Mouse (Mus musculus): Measurements from ENCODE around the gene Trappc3. TPM values are rescaled to one million over a fixed set of nuclear protein-coding genes. Genes with fewer than 3 reads are reported as not detected.

Gene Trappc3
- polyA plus RNA-seq, 1 experiment, result 2.0 TPM

DNA sequence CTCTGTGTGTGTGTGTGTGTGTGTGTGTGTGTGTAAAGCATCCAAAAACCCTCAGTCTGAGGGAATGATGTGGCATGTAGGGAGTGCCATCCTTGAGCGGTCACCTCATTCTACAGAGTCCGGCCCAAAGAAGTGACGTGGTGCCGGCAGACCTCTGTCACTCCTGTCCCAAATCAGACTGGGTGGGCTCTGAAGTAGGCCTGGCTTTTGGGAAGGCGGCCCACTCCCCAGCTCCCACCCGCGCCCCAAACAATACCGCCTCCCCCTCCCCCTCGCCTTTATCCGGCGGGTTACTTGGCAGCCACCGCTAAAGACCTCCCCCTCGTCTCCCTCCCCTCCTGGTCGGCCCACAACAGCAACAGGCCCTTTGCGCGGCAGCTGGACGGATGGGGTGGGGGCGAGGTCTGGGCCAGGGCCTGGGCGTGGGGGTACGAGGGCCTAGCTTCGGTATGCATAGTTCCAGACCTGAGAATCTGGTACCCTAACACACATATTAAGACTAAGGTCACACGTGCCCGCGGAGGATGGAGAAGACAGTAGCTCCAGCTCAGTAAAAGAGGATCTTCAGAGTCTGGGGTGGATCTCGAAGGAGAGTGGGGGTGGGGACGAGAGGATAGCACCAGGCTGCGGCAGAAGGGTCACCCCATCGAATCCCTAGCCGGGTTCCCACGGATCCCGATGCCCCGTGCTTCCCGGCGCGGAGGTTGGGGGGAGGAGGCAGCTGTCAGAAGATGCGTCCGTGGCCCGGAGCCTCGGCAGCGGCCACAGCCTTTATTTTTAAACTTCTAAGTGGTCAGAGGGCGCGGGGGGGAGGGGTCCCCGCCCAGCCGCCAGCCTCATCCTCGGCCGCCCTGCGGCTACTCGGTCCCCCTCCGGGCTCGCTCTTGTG lies 6.8 kb upstream of the Trappc3 start:
- H3K4me3 ChIP-seq (replicated peaks), result peak overlapping the region; percentile 79
- peaks cover 68% of the 10 kb centered on the region for H3K4me1 ChIP-seq (ENCODE audit: control insufficient read depth)
- no peaks in the 10 kb centered on the region; the same call in 1 of the 2 replicates for H3K36me3 ChIP-seq (ENCODE audit: control insufficient read depth)
- peaks cover 64% of the 10 kb centered on the region for H3K27me3 ChIP-seq (ENCODE audit: control insufficient read depth)
- H3K9me3 ChIP-seq (ENCODE audit: control insufficient read depth, low read length), result no peaks in the 10 kb centered on the region
- TF ChIP-seq TAL1 (IDR thresholded peaks at IDR 0.05; ENCODE audit: low read length), result no peak
- no peak for TF ChIP-seq GATA1 (IDR thresholded peaks at IDR 0.05; ENCODE audit: low read length)

DNA sequence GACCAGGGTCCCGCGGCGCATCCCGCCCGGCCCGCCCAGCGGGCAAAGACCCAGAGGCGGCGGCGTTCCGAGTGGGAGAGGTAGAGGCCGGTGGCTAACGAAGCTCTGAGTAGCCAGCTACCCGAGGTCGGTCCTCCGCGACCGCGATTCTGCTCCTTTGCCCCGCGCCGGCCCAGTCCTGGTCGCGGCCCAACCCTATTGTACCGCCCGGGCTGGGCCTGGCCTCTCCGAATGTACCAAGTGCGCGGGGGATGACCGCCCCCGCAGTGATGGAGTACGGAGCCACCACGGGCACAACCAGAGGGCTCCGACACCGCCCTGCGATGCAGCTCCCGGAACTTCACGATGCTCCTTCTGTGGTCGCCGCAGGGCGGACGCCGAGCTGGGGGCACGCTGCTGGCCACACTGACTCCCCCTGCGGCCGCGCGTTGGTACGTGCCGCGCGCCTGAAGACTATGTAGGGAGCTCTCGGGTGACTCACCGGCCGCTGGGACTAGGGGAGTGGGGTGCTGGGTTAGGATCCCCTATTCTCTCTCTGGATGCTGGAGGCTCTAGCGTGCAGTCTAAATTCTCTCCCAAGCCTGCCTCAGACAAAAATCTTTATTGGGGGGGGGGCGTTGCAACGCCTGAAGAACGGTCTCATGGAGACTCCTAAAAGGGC lies 5.9 kb upstream of the Trappc3 start, which contains the start of gene Map7d1:
Gene Map7d1 (minus strand): TSS at position 213 of the 661 bp plus-strand sequence.
- Histone ChIP-seq H3K36me3 (ENCODE audit: control insufficient read depth) (no peaks in the 10 kb centered on the region), H3K4me1 (ENCODE audit: control insufficient read depth) (peaks cover 75% of the 10 kb centered on the region), H3K9me3 (ENCODE audit: control insufficient read depth, low read length) (no peaks in the 10 kb centered on the region), H3K4me3 (replicated peaks) (peak within 1 kb of the TSS; percentile 79), H3K27me3 (ENCODE audit: control insufficient read depth) (peaks cover 66% of the 10 kb centered on the region)
- no peak for TF ChIP-seq GATA1 (IDR thresholded peaks at IDR 0.05; ENCODE audit: low read length)
- no peak for TF ChIP-seq TAL1 (IDR thresholded peaks at IDR 0.05; ENCODE audit: low read length)

GRCm38 (mm10) chr4:126256967-126257881 lies 4.9 kb upstream of the Trappc3 start:
- Histone ChIP-seq H3K4me1 (ENCODE audit: control insufficient read depth) (peaks cover 76% of the 10 kb centered on the region), H3K27me3 (ENCODE audit: control insufficient read depth) (peaks cover 66% of the 10 kb centered on the region), H3K9me3 (ENCODE audit: control insufficient read depth, low read length) (no peaks in the 10 kb centered on the region), H3K4me3 (replicated peaks) (peak overlapping the region; percentile 79), H3K36me3 (ENCODE audit: control insufficient read depth) (no peaks in the 10 kb centered on the region)
- TF ChIP-seq TAL1 (IDR thresholded peaks at IDR 0.05; ENCODE audit: low read length), result no peak
- TF ChIP-seq GATA1 (IDR thresholded peaks at IDR 0.05; ENCODE audit: low read length), result no peak

DNA sequence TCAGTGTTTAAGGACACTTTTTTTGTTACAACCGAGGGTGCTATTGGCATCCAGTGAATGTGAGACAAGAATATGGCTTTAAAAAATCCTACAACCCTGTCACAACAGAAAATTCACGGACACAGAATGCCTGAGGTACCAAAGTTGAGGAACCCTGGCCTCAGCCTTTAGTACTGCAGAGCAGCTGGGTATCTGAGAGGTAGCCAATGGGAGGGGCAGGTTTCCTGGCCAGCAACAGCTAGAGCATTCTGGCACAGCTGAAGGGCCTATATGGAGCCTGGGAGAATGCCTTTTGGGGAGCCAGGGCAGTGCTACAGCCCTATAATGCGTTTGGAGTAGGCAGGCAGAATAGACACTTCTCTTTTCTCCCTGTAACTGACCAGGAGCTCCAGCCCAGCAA lies 3.1 kb upstream of the Trappc3 start:
- Histone ChIP-seq H3K9me3 (ENCODE audit: control insufficient read depth, low read length) (no peaks in the 10 kb centered on the region), H3K36me3 (ENCODE audit: control insufficient read depth) (no peaks in the 10 kb centered on the region), H3K4me3 (replicated peaks) (no peak overlapping the region), H3K4me1 (ENCODE audit: control insufficient read depth) (peaks cover 81% of the 10 kb centered on the region), H3K27me3 (ENCODE audit: control insufficient read depth) (peaks cover 65% of the 10 kb centered on the region)
- TF ChIP-seq GATA1 (IDR thresholded peaks at IDR 0.05; ENCODE audit: low read length) (no peak), TAL1 (IDR thresholded peaks at IDR 0.05; ENCODE audit: low read length) (no peak)

- no peak overlapping the region for H3K4me3 ChIP-seq (replicated peaks)
- TF ChIP-seq GATA1 (IDR thresholded peaks at IDR 0.05; ENCODE audit: low read length) (no peak), TAL1 (IDR thresholded peaks at IDR 0.05; ENCODE audit: low read length) (no peak)
- peaks cover 59% of the 10 kb centered on the region for H3K27me3 ChIP-seq (ENCODE audit: control insufficient read depth)
- H3K9me3 ChIP-seq (ENCODE audit: control insufficient read depth, low read length), result no peaks in the 10 kb centered on the region
- H3K4me1 ChIP-seq (ENCODE audit: control insufficient read depth), result peaks cover 75% of the 10 kb centered on the region
- H3K36me3 ChIP-seq (ENCODE audit: control insufficient read depth), result peaks cover 2% of the 10 kb centered on the region; the same call in 1 of the 2 replicates
Measured at GRCm38 (mm10) chr4:126259523-126260160, 2.5 kb upstream of the Trappc3 start.

DNA sequence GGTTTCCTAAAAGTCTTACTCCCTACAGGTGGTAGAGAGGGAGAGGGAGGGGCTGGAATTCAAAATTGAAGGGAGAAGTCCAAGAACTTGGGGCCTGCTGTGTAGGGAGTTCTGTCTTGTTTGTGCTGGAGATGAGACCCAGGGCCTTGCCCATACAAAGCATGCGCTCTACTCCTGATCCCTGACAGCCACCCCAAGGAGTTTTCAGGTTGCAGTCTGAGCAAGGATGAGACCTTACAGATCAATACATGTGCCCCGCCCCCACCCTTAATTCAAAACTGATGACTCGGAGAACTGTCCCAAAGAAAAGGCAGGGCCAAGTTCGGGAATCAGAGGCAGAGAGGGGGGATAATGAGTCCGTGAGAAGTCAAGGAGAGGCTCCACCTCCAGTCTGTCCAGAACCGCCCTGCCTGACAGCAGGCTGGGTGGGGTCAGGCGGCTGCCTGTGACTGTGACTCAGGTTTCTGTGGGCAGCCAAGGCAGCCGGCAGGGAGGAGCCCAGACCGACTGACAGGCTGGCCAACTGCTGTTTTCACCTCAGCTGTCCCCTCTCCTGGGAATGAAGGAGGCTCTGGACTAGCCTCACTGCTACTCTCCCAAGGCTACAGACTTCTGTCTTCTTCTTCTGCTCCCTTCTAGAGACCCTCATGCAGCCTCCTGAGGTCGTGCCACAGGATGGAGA lies 1.5 kb upstream of the Trappc3 start:
- Histone ChIP-seq H3K36me3 (ENCODE audit: control insufficient read depth) (peaks cover 2% of the 10 kb centered on the region; the same call in 1 of the 2 replicates), H3K27me3 (ENCODE audit: control insufficient read depth) (peaks cover 49% of the 10 kb centered on the region), H3K9me3 (ENCODE audit: control insufficient read depth, low read length) (no peaks in the 10 kb centered on the region), H3K4me1 (ENCODE audit: control insufficient read depth) (peaks cover 65% of the 10 kb centered on the region), H3K4me3 (replicated peaks) (peak overlapping the region; percentile 88)
- TF ChIP-seq TAL1 (IDR thresholded peaks at IDR 0.05; ENCODE audit: low read length) (no peak), GATA1 (IDR thresholded peaks at IDR 0.05; ENCODE audit: low read length) (no peak)

- Histone ChIP-seq H3K27me3 (ENCODE audit: control insufficient read depth) (peaks cover 43% of the 10 kb centered on the region), H3K4me1 (ENCODE audit: control insufficient read depth) (peaks cover 59% of the 10 kb centered on the region), H3K9me3 (ENCODE audit: control insufficient read depth, low read length) (no peaks in the 10 kb centered on the region), H3K4me3 (replicated peaks) (peak overlapping the region; percentile 88), H3K36me3 (ENCODE audit: control insufficient read depth) (peaks cover 2% of the 10 kb centered on the region; the same call in 1 of the 2 replicates)
- TF ChIP-seq GATA1 (IDR thresholded peaks at IDR 0.05; ENCODE audit: low read length) (no peak), TAL1 (IDR thresholded peaks at IDR 0.05; ENCODE audit: low read length) (no peak)
Measured at GRCm38 (mm10) chr4:126261266-126261665, 859 bp upstream of the Trappc3 start.

DNA sequence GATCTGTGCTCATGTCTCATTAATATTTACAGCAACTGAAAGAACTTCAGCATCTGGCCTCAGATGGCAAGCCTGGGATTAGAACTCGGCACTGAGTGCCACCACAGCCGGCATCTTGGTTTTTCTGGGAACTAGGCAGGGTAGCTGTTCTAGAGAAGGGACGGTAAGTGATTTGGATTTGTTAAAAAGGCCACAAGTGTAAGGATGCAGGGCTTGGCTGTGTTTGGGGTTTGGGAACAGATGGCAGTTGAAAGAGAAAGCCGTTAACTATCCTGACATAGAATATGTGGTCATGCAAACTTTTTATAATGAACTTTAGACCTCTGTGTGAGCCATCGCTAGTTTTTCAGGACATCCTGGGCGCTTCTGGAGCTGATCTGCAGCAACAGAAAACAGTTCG lies 450 bp upstream of the Trappc3 start:
- TF ChIP-seq TAL1 (IDR thresholded peaks at IDR 0.05; ENCODE audit: low read length) (no peak), GATA1 (IDR thresholded peaks at IDR 0.05; ENCODE audit: low read length) (no peak)
- Histone ChIP-seq H3K4me1 (ENCODE audit: control insufficient read depth) (peaks cover 55% of the 10 kb centered on the region), H3K36me3 (ENCODE audit: control insufficient read depth) (peaks cover 2% of the 10 kb centered on the region; the same call in 1 of the 2 replicates), H3K9me3 (ENCODE audit: control insufficient read depth, low read length) (no peaks in the 10 kb centered on the region), H3K27me3 (ENCODE audit: control insufficient read depth) (peaks cover 39% of the 10 kb centered on the region), H3K4me3 (replicated peaks) (peak overlapping the region; percentile 88)

All from erythroblast, embryonic 14.5 days (primary cell).